Mouse (Mus musculus) urinary bladder, postnatal 10 days (tissue): ENCODE results near the gene Crtac1.

Experiments
- DNase-seq: peaks from one replicate; pipeline ENCODE4 v3.0.0; 2022; ENCODE audit warnings: low spot score

The Crtac1 gene

DNA sequence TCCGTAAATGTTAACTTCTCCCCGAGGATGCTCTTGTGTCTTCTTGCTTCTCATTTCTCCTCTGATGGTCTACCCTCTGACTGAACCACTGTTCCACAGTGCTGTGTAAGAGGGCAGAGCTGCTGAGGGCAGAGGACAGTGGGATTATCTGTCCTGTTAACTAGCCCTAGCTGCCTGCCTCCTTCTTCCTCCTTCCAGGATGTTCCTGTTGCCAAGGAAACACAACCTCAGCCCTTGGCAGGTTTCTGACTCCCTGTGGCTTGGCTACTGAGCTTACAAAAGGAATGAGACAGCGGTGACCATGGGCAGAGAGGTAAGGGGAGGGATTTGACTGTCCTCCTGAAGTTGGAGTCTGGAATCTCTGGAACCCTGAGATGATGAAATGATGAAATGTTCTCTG is 152.0 kb downstream of the Crtac1 start:
- DNase-seq = no peak

DNA sequence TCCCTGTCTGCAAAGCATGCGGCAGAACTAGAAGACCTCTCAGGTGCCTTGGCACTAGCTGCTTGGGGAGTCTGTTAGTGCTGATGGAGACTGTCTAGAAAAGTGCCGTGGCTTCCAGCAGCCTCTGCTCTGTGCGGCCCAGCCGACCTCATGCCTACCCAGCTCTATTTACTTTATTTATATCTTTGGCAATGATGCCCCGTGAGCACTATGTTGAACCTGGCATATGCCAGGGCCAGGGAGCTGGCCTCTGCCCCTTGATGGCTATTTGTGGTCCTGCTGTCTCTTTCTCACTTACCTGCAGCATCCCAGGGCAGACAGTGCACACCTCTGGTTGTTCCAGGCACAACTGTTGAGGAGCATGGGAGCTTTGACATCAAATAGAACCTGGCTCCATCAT is 153.1 kb downstream of the Crtac1 start:
- DNase-seq = no peak

DNA sequence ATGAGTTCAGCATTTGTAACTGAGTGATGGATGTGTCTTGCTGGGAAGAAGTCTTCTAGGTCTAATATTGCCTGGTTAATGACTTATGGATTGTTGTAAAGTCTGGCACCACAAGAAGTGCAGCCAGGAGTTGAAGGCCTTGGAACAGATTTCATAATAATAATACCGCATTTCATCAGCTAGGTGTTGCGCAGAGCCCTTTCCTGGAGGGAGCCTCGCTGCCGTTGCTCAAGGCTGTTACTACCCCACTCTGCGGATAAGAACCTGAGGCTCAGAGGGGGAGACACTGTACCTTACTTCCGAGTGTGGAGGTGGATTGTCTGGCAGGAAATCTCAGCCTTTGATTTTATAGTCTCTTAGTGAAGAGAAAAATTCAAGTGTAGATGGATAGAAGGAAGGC is 154.3 kb downstream of the Crtac1 start:
- no peak for DNase-seq

DNA sequence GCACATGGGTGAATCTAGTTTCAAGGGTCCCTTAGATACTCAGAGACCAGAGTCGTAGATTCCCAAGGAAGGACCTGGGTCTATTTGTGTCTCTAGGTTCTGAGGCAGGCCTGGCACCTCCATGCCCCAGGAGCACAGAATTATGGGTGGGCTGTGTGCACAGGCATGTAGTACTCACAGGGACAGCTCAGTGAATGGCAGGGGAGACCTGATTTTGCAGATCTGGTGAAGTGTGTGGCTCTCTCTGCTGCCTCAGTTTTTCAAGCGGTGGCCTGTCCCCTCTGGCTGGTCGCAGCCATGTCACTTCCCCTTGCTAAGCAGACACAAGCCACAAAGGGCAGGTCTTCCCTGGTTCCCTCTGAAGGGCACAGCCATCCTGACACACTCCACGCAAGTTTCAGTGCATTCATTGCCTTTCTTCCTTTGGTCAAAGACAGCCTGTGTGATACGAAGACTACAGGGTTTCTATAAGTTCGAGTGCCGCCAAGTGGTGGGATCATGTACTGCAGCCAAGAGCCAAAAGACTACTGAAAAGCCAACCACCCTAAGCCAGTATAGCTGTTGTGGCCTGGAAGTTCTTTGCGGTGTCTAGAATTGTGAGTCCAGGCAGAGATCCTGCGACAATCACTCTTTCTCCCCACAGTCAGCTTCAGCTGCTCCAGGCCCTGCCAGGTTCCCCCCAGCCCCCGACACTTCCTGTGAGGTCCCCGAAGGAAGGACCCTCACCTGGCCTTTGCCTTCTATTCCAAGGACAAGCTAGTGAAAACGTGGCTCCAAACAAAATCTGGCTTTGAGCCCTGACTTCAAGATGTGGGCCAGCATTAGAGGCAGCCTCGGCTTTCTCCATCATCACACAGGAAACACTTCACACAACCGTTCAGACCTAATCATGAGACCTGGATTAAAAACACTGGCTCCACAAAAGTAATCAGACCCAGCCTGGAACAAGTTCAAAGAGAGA is 159.3 kb downstream of the Crtac1 start:
- peak; percentile 25 for DNase-seq

DNA sequence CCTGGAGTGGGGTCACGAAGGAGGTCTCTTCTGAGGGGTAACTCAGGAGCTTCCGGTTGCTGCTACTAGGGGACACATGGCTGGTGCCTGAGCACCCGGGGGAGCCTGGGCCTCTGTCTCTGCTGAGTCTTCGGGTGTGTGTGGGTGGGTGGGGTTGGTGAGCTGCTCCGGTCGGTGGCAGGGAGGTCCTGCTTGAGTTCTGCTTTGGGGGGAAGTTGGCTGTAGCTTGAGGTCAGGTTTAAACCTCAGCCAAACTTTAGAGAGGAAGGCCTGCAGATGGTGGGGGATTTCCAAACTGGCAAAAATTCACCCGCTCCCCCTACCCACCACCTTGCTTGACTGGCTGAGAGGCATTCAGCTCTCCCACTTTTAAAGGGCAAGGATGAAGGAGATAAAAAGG is 160.4 kb downstream of the Crtac1 start:
- no peak for DNase-seq

DNA sequence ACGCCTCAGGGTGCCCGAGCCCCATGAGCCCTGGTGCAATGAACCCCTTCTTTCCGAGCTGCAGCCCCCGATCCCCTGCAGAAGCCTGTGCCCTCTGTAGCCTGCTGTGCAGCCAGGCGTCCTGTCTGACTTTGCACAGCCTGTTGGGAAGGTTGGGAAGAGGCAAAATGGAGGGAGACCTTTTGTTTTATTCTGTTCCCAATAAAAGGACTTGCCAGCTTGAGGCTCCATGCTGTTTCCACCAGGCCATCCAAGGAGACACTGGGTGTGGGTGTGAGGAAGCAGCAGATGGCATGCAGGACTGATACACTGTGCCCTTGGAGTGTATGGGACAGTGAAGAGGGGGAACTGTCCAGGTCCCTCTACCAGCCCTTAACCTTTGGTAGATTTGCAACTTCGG is 161.5 kb downstream of the Crtac1 start:
- no peak for DNase-seq

DNA sequence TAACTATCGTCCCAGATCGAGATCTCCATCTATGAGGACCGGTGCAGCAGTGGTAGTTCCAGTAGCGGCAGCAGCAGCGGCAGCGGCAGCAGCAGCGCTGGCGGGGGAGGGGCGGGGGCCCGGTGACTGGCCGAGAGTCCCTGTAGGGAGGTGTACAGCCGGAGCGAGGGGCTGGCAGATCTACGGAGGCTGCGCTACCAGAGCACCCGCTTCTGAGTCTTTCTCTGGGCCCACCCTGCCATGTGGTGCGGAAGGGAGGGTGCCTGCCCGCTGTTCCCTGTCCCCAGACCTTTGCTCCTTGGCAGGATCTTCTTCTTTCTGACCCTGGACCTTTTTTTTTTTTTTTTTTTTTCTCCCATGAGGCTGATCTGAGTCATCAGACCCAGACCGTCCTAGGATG is 163.2 kb downstream of the Crtac1 start:
- no peak for DNase-seq

DNA sequence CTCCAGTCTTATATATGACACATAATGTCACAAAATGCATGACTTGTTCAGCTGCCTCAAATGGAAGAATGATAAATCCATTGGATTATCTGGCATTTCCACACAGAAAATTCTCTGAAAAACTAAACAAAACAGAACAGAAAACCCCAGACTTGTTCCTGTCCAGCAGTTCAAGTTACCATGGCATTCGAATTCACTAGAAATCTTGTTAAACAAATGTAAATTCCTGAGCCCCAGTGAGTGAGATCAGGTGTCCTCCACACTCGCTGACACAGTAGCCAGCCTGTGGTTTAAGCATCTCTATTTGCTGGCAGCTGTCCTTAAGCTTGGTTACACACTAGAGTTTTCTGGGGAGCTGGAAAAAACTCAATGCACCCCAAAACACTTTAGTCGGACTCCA is 168.1 kb downstream of the Crtac1 start:
- DNase-seq = no peak

DNA sequence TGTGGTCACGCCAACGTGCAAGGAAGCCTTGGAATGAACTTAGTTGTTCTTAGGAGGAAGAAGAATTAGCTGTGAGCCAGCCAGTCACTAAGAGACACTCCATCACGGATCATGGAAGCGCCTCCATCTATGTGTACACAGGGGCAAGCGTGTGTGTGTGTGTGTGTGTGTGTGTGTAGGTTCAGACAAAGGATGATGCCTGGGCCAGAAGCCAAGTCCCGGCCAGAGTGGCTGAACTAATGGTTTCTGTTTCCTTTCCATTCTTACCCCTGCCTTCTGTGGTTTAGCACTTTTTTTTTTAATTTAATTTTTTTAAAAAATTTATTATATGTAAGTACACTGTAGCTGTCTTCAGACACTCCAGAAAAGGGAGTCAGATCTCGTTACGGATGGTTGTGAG is 171.1 kb downstream of the Crtac1 start:
- no peak for DNase-seq

DNA sequence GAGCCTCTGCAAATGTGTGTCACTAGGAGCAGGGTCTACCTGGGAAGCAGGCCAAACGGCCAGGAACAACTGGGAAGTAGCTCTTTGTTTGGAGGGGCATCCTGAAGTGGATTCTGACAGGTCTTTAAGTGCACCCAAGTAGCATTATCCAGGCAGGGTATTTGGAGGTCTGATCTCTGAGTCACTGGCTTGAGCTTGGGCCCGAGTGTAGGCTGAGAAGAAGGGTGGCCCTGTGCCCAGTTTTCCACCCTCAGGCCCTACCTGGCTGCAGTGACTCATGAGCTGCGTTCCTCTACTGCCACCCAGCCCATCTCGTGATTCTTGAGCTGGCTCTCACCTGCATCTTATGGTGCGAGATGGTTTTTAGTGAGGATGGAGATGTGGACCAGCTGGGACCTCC is 173.0 kb downstream of the Crtac1 start:
- no peak for DNase-seq

DNA sequence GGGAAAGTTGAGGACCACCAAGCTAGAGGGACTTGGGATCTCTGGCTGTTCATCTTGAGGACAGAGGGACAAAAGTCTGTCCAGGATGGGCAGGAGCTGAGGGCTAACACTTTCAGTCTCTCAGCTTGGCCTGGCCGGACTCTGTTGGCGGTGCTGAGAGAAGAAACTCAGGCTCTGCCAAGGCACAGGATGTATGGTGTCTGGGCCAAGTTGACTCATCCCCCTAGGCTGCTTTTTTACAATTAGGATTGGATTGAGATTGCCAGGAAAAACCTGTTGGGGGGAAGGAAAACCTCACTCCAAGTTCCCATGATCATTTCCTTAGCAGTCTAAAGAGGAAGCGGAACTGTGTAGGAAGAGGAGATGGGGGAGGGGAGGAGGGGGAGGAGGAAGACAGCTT is 173.6 kb downstream of the Crtac1 start:
- no peak for DNase-seq

DNA sequence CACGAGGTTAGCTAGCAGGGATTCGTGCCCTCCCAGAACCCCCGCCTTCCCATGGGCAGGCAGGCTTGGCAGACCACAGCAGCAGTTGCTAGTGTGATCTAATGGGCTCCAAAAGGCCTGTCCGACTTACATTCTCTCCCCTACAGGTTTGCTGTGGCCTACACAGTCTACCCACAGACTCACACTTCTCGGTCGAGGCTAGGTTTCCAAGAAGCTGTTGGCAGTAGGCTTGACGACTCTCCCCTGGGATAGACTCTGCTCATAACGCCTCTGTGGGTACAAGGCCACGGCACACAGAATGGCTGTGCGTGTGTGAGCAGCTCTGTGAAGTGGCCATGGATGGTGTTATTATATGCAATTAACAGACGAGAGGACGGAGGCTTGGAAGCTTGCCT is 174.3 kb downstream of the Crtac1 start:
- no peak for DNase-seq

DNA sequence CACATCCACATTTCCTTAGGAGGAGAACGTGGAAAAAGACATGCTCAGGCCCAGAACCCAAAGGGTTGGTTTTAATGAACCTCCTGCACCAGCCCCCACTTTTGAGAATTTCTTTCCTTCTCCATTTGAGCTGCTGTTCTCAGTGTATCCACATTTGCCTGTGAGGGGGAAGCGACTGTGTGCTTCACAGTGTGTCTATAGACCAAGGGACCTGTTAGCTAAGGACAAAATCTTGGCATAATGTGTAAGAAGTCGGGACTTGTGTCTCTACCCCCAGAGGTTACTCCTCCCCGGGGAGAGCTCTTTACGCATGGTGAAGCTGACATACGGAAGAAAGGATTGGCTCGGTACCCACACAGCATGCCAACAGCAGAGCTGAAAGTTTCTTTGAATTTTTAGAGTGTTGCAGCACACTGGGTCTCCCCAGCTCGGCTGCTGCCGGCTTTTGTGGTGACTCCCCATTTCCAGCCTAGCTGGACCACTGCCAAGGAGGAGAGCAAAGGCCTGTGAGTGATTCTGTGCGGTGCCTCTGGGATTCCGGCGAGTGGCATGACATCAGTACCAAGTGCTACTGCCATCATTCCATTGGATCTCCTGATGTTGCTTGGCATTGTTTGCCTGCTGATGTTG is 174.9 kb downstream of the Crtac1 start:
- DNase-seq = no peak

DNA sequence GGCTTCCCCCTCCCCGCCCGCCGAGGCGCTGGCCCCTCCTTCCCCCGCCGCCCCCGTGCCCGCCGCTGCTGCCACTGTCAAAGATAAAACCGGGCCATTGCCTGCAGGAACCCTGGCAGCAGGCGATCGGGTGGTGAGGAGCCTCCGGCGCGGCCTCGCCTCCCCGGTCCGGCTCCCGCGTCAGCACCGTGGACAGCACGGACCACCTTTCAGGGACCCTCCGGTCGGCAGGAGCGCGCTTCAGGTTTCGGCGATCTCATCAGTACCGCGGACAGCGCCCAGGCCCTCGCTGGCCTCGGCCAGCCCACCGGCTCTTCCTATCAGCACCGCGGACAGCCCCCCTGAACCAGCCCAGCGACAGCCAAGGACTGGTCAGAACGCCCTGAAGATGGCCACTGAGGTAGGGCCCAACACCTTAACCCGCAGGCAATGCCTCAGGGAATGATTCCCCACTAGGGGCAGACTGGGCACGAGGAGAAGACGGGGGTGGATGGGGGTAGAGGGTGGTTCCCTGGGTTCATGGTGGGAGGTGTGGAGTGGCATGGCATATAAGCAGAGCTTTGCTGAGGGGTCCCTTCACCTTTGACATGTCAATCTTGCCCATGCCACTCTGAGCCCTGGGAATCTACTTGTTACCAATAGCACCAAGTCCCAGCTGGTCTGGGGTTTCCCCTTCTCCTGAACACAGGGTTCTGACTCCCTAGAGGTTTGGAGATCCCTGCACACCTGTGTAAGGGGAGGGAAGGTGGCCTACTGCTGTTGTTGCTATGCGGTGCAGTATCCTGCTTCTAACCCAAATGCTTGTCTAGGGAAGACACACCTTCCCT is 175.6 kb downstream of the Crtac1 start:
- peak; percentile 60 for DNase-seq

DNA sequence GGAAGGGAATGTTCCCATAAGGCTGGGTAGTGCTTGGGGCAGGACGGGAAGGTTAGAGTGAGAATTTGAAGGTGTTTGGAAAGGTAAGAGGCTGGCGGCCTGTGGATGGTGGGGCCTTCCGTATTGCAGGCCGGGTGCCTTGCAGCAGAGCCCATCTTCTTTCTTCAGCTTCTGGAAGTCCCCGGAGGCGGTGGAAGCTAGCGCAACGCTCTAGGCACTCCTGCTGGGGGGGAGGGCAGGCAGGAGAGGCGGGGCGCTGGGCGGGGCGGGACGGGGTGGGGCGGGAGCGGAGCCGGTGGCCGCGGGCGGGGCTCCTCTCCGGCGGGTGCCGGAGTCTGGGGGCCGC is 176.2 kb downstream of the Crtac1 start:
- no peak for DNase-seq

DNA sequence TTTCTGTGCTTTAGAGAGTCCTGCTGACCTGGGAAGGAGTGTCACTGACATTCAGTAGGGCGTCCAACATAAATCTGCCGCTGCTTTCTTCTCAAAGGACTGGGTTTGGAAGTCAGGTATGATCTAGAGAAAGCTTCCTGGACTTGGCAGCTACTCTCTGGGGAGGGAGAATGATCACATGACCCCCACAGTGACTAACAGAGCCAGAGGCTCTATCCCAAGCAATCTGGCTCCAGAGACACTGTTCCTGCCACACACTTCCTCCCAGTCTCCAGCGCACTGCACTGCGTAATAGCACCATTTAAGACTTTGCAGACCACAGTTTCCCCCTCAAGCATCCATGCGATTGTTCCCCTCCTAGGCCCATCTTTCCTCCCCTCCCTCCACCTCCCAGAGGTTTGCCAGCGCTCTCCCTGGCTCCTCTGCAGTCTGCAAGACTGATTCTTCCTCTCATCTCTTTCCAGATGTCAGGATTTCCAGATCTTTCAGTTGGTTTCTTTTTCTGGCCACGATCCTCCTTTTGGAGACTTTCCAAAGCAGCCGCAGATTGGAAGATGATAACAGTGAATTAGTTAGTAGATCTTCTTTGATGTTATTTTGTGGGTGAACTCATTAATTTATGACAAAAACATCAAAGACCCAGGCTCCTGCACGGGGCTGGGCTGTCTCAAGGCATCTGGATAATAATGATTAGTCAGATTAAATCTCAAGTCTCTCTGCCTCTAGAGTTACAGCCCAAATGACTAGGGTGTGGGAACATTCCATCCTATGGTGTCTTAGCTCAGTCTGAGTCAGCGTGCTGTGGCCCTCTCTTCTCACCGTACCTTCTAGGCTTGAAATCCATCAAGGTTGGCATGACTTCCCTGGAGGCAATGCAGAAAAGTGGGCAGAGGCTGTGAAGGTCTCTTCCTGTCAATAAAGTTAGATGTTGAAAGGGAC is 181.3 kb downstream of the Crtac1 start:
- no peak for DNase-seq

DNA sequence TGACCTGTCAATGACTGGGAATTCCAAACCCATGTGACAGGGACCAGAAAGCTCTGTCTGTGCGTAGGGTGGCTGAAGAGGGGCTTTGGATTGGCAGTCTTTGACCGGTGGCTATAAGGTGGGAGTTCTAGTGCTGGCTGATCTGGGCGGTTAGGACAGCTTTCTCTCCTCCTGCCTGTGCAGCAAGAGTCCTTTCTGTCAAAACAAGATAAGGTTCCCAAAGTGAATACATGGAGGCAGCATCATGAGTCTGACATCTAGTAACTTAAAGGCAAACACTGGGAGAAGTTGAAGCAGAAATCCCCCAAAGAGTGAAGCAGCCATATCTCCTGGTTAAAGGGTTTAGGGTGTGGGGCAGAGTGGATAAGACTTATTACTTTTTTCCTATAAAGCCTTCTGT is 184.1 kb downstream of the Crtac1 start, which contains the start of gene Golga7b:
Golga7b (plus strand) TSS at position 56 of the 400 bp plus-strand sequence.
- no peak for DNase-seq

DNA sequence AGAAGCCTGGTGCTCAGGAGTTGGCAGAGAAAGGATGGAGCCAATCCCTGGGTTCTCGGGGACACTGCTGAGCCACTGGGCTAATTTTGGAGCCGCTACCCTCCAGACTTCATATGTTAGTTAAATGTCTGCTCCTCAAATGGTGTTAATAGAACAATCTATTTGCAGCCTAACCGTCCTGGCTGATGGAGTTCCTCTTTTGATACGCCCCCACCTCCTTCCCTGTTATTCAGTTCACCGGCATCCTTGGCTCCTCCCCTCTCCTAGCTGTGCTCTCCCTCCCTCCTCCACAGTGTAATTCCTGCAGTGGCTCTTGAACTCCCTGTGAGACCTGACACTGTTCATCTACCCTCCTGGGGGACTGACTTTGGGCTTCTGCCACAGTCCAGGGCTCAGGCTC is 185.0 kb downstream of the Crtac1 start:
- no peak for DNase-seq

DNA sequence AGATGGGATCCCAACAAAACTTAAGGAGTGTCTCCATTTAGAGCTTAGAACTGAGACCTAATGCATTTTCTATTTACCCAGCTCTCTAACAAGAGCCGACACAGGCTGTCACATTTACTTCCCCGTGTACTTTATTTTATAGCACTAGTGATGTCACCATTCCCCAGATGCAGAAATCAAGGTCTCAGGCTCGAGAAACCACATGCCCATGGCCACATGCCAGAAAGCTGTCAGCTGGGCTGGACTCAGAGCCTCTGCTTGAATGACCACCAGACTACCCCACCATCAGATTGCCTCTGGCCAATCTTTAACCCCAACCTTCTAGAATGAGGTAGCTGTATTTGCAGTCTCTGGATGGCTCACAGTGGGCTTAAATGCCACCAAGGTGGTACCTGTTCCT is 188.2 kb downstream of the Crtac1 start:
- no peak for DNase-seq

DNA sequence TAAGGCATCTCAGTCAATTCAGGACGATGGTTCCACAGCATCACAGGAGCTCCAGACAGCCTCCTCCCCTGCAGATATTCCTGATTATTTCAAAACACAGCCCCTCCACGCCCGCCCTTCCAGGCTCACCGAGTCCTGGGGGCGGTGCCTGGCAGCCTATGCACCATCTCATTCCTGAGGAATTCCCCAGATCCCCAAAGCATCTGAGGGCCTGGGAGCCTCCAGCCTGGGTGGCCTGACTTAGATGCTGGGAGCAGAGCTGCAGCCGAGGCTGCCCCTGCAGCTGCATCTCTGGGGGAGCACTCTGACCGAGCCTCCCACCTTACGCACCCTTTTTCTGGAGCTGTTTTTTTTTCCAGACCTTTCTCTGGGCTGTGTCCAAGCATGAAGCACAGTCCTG is 190.7 kb downstream of the Crtac1 start:
- DNase-seq = no peak

DNA sequence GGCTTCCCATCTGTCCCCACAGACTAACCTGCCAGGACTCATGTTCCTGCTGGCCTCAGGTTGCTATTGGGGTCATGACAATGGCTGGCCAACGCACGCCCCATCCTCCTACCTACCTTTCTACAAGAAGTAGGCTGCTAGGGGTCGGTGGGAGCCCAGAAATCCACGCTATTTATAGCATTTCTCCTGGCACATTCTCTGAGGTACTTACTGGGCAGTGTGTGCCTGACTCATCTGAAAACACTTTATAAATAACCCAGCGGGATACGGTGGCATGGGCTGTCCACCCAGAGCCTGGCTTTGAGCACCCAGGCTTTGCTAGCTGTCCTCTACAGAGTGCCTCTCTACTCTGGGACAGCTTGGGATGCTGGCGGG is 193.3 kb downstream of the Crtac1 start:
- DNase-seq = no peak
